Mouse (Mus musculus) heart, embryonic 12.5 days (tissue): ENCODE data around the gene Tnk1. TPM values are rescaled to one million over a fixed set of nuclear protein-coding genes. Genes with fewer than 3 reads are reported as not detected.

Source experiments
- ATAC-seq: fragments of 200-750 bp; cut with Nextera tagmentation; 2 replicates; pipeline ENCODE4 v1.8.0; 2017; ENCODE audit warnings: moderate TSS enrichment, moderate library complexity; ENCODE audit not compliant: insufficient number of reproducible peaks, low FRiP score
- H3K27ac ChIP-seq: fragments of 300-500 bp; sonication (generic); 2 replicates; pipeline ENCODE4 v1.5.1; 2016; ENCODE audit warnings: mild to moderate bottlenecking, moderate library complexity; ENCODE audit not compliant: poor library complexity, severe bottlenecking
- H3K27me3 ChIP-seq: fragments of 300-500 bp; sonication (generic); replicated peaks from 2 replicates; pipeline ENCODE4 v1.6.1; 2016; ENCODE audit warnings: mild to moderate bottlenecking, moderate library complexity
- H3K36me3 ChIP-seq: fragments of 300-500 bp; sonication (generic); 2 replicates; pipeline ENCODE4 v1.6.1; 2016; ENCODE audit warnings: mild to moderate bottlenecking, moderate library complexity
- H3K4me1 ChIP-seq: fragments of 300-500 bp; sonication (generic); replicated peaks from 2 replicates; pipeline ENCODE4 v1.6.1; 2016; ENCODE audit warnings: mild to moderate bottlenecking
- H3K4me2 ChIP-seq: fragments of 300-500 bp; sonication (generic); 2 replicates; pipeline ENCODE4 v1.6.1; 2016; ENCODE audit warnings: mild to moderate bottlenecking, moderate library complexity
- H3K4me3 ChIP-seq: fragments of 300-500 bp; sonication (generic); 2 replicates; pipeline ENCODE4 v1.5.1; 2016; ENCODE audit warnings: mild to moderate bottlenecking
- H3K9ac ChIP-seq: fragments of 300-500 bp; sonication (generic); 2 replicates; pipeline ENCODE4 v1.6.1; 2016; ENCODE audit warnings: mild to moderate bottlenecking, moderate library complexity
- H3K9me3 ChIP-seq: fragments of 300-500 bp; sonication (generic); replicated peaks from 2 replicates; pipeline ENCODE4 v1.6.1; 2016; ENCODE audit warnings: mild to moderate bottlenecking, moderate library complexity
- WGBS: fragments of 180-500 bp; shearing (Covaris S2); methylation state at CpG from one replicate; pipeline ENCODE4 v1.1.7; 2016; 5-methylcytosine and 5-hydroxymethylcytosine counted together
- polyA plus RNA-seq: library from polyadenylated mRNA; unstranded; fragments of >200 nt; fragmentation: Nextera tagmentation; extraction: Ambion mirVana; gene quantifications from 2 replicates; pipeline ENCODE4 v1.2.1, GENCODE M21; 2016

The Tnk1 gene
- polyA plus RNA-seq, 1 experiment from 2014 or later: 0.32 TPM

GRCm38 (mm10) chr11:69818871-69819270 is 39.7 kb downstream of the Tnk1 start:
- Histone ChIP-seq H3K4me3 (no peak overlapping the region), H3K9ac (no peak overlapping the region), H3K9me3 (no peaks in the 10 kb centered on the region; the same call in 1 of the 2 replicates), H3K27ac (no peak overlapping the region), H3K27me3 (0 out of 2 replicates have a peak, but pooled peaks cover 6% of the 10 kb centered on the region), H3K4me2 (no peak overlapping the region), H3K4me1 (no peaks in the 10 kb centered on the region), H3K36me3 (no peaks in the 10 kb centered on the region)
- no peak for ATAC-seq
- 86% methylated on average over 8 of the region's 8 CpGs for WGBS

- H3K4me1 ChIP-seq: no peaks in the 10 kb centered on the region
- 0 out of 2 replicates have a peak, but pooled peaks cover 6% of the 10 kb centered on the region for H3K27me3 ChIP-seq
- no peaks in the 10 kb centered on the region; the same call in 1 of the 2 replicates for H3K9me3 ChIP-seq
- no peak for ATAC-seq
- no peak within 1 kb of the TSS for H3K4me3 ChIP-seq
- H3K4me2 ChIP-seq: no peak within 1 kb of the TSS
- no peak within 1 kb of the TSS for H3K9ac ChIP-seq
- no peaks in the 10 kb centered on the region for H3K36me3 ChIP-seq
- H3K27ac ChIP-seq: no peak within 1 kb of the TSS
- WGBS: 66% methylated on average over 2 of the region's 2 CpGs
Observed at GRCm38 (mm10) chr11:69818365-69818764, 40.2 kb downstream of the Tnk1 start, which contains the start of gene Spem2. Spem2 (minus strand) TSS chr11:69818465.

- 0 out of 2 replicates have a peak, but pooled peaks cover 6% of the 10 kb centered on the region for H3K27me3 ChIP-seq
- H3K4me3 ChIP-seq: no peak overlapping the region
- H3K4me1 ChIP-seq: no peaks in the 10 kb centered on the region
- H3K9ac ChIP-seq: no peak overlapping the region
- H3K9me3 ChIP-seq: no peaks in the 10 kb centered on the region; the same call in 1 of the 2 replicates
- H3K36me3 ChIP-seq: no peaks in the 10 kb centered on the region
- 89% methylated on average over 12 of the region's 12 CpGs for WGBS
- H3K27ac ChIP-seq: no peak overlapping the region
- no peak overlapping the region for H3K4me2 ChIP-seq
- ATAC-seq: no peak
Observed at GRCm38 (mm10) chr11:69816520-69816919, 42.0 kb downstream of the Tnk1 start.

- no peak within 1 kb of the TSS for H3K27ac ChIP-seq
- no peak for ATAC-seq
- no peak within 1 kb of the TSS for H3K9ac ChIP-seq
- H3K36me3 ChIP-seq: no peaks in the 10 kb centered on the region
- no peaks in the 10 kb centered on the region; the same call in 1 of the 2 replicates for H3K9me3 ChIP-seq
- H3K4me1 ChIP-seq: no peaks in the 10 kb centered on the region
- no peak within 1 kb of the TSS for H3K4me2 ChIP-seq
- H3K27me3 ChIP-seq: 0 out of 2 replicates have a peak, but pooled peaks cover 3% of the 10 kb centered on the region
- 55% methylated on average over 10 of the region's 10 CpGs for WGBS
- no peak within 1 kb of the TSS for H3K4me3 ChIP-seq
Observed at GRCm38 (mm10) chr11:69815155-69815554, 43.4 kb downstream of the Tnk1 start, which contains the start of gene Gm39566. Gm39566 (minus strand) TSS chr11:69815298.

GRCm38 (mm10) chr11:69810280-69810679 is 48.2 kb downstream of the Tnk1 start:
- no peaks in the 10 kb centered on the region for H3K4me1 ChIP-seq
- no peaks in the 10 kb centered on the region for H3K36me3 ChIP-seq
- no peak for ATAC-seq
- no peak overlapping the region for H3K4me3 ChIP-seq
- no peak overlapping the region for H3K4me2 ChIP-seq
- H3K9me3 ChIP-seq: 0 out of 2 replicates have a peak, but pooled peaks cover 3% of the 10 kb centered on the region
- H3K9ac ChIP-seq: no peak overlapping the region
- no peak overlapping the region for H3K27ac ChIP-seq
- H3K27me3 ChIP-seq: peaks cover 12% of the 10 kb centered on the region

- H3K4me2 ChIP-seq: no peak overlapping the region
- H3K36me3 ChIP-seq: no peaks in the 10 kb centered on the region
- H3K27me3 ChIP-seq: peaks cover 16% of the 10 kb centered on the region
- 0 out of 2 replicates have a peak, but pooled peaks cover 3% of the 10 kb centered on the region for H3K9me3 ChIP-seq
- no peak overlapping the region for H3K9ac ChIP-seq
- 68% methylated on average over 2 of the region's 2 CpGs for WGBS
- H3K4me3 ChIP-seq: no peak overlapping the region
- ATAC-seq: no peak
- H3K4me1 ChIP-seq: peaks cover 20% of the 10 kb centered on the region
- no peak overlapping the region for H3K27ac ChIP-seq
Observed at GRCm38 (mm10) chr11:69807641-69808040, 50.9 kb downstream of the Tnk1 start.

- no peak for ATAC-seq
- Histone ChIP-seq H3K36me3 (no peaks in the 10 kb centered on the region), H3K27ac (no peak overlapping the region), H3K27me3 (peaks cover 27% of the 10 kb centered on the region), H3K4me1 (peaks cover 31% of the 10 kb centered on the region), H3K4me2 (no peak overlapping the region), H3K9ac (no peak overlapping the region), H3K4me3 (no peak overlapping the region), H3K9me3 (0 out of 2 replicates have a peak, but pooled peaks cover 3% of the 10 kb centered on the region)
- 77% methylated on average over 4 of the region's 4 CpGs for WGBS
Observed at GRCm38 (mm10) chr11:69806378-69806777, 52.2 kb downstream of the Tnk1 start.

- 0 out of 2 replicates have a peak, but pooled peaks cover 3% of the 10 kb centered on the region for H3K9me3 ChIP-seq
- H3K4me3 ChIP-seq: peak within 1 kb of the TSS; percentile 62
- H3K36me3 ChIP-seq: no peaks in the 10 kb centered on the region
- peaks cover 43% of the 10 kb centered on the region for H3K4me1 ChIP-seq
- ATAC-seq: no peak
- peaks cover 38% of the 10 kb centered on the region for H3K27me3 ChIP-seq
- no peak within 1 kb of the TSS for H3K27ac ChIP-seq
- H3K4me2 ChIP-seq: peak within 1 kb of the TSS; percentile 89
- H3K9ac ChIP-seq: peak within 1 kb of the TSS; percentile 53
- WGBS: 7% methylated on average over 29 of the region's 29 CpGs
Observed at GRCm38 (mm10) chr11:69804972-69805909, 53.3 kb downstream of the Tnk1 start, which contains the start of gene Tmem102. Tmem102 (minus strand) TSS chr11:69805624.

GRCm38 (mm10) chr11:69804652-69804940 is 53.9 kb downstream of the Tnk1 start:
- H3K27me3 ChIP-seq: peaks cover 41% of the 10 kb centered on the region
- WGBS: 6% methylated on average over 12 of the region's 12 CpGs
- H3K4me2 ChIP-seq: peak overlapping the region; percentile 89
- H3K36me3 ChIP-seq: no peaks in the 10 kb centered on the region
- H3K4me3 ChIP-seq: peak overlapping the region; percentile 62
- H3K27ac ChIP-seq: no peak overlapping the region
- ATAC-seq: no peak
- peak overlapping the region; percentile 53 for H3K9ac ChIP-seq
- H3K9me3 ChIP-seq: 0 out of 2 replicates have a peak, but pooled peaks cover 3% of the 10 kb centered on the region
- peaks cover 49% of the 10 kb centered on the region for H3K4me1 ChIP-seq

GRCm38 (mm10) chr11:69803786-69804651 is 54.5 kb downstream of the Tnk1 start:
- ATAC-seq: peak; percentile 71
- H3K9ac ChIP-seq: peak overlapping the region; percentile 81
- no peaks in the 10 kb centered on the region for H3K36me3 ChIP-seq
- H3K4me1 ChIP-seq: peaks cover 54% of the 10 kb centered on the region
- peak overlapping the region; percentile 62 for H3K4me3 ChIP-seq
- WGBS: under 1% methylated on average over 60 of the region's 60 CpGs
- H3K27ac ChIP-seq: no peak overlapping the region
- 0 out of 2 replicates have a peak, but pooled peaks cover 3% of the 10 kb centered on the region for H3K9me3 ChIP-seq
- H3K27me3 ChIP-seq: peaks cover 47% of the 10 kb centered on the region
- H3K4me2 ChIP-seq: peak overlapping the region; percentile 89
